Mouse (Mus musculus) limb, embryonic 13.5 days (tissue): ENCODE results near the gene Fam117b. TPM values are rescaled to one million over a fixed set of nuclear protein-coding genes. Genes with fewer than 3 reads are reported as not detected.

Experiments used
- ATAC-seq: fragments of 200-750 bp; cut with Nextera tagmentation; 2 replicates; pipeline ENCODE4 v1.8.0; 2017; ENCODE audit warnings: low read depth, moderate number of reproducible peaks, moderate TSS enrichment; ENCODE audit not compliant: low FRiP score
- H3K27ac ChIP-seq: fragments of 300-500 bp; sonication (generic); 2 replicates; pipeline ENCODE4 v1.5.1; 2015; ENCODE audit warnings: inconsistent platforms, mild to moderate bottlenecking, moderate library complexity
- H3K27me3 ChIP-seq: fragments of 300-500 bp; sonication (generic); 2 replicates; pipeline ENCODE4 v1.6.1; 2015; ENCODE audit warnings: mild to moderate bottlenecking, inconsistent platforms
- H3K36me3 ChIP-seq: fragments of 300-500 bp; sonication (generic); 2 replicates; pipeline ENCODE4 v1.6.1; 2015; ENCODE audit warnings: inconsistent platforms, mild to moderate bottlenecking, moderate library complexity
- H3K4me1 ChIP-seq: fragments of 300-500 bp; sonication (generic); 2 replicates; pipeline ENCODE4 v1.6.1; 2015; ENCODE audit warnings: inconsistent platforms
- H3K4me2 ChIP-seq: fragments of 300-500 bp; sonication (generic); replicated peaks from 2 replicates; pipeline ENCODE4 v1.6.1; 2015; ENCODE audit warnings: inconsistent platforms, mild to moderate bottlenecking, moderate library complexity
- H3K4me3 ChIP-seq: fragments of 300-500 bp; sonication (generic); 2 replicates; pipeline ENCODE4 v1.5.1; 2015; ENCODE audit warnings: moderate library complexity, mild to moderate bottlenecking, inconsistent platforms
- H3K9ac ChIP-seq: fragments of 300-500 bp; sonication (generic); 2 replicates; pipeline ENCODE4 v1.6.1; 2015; ENCODE audit warnings: mild to moderate bottlenecking, inconsistent platforms
- H3K9me3 ChIP-seq: fragments of 300-500 bp; sonication (generic); 2 replicates; pipeline ENCODE4 v1.6.1; 2016; ENCODE audit warnings: inconsistent platforms
- WGBS: fragments of 180-500 bp; shearing (Covaris S2); methylation state at CpG from one replicate; pipeline ENCODE4 v1.1.7; 2015; 5-methylcytosine and 5-hydroxymethylcytosine counted together
- polyA plus RNA-seq: library from polyadenylated mRNA; unstranded; fragments of >200 nt; fragmentation: Nextera tagmentation; extraction: Ambion mirVana; gene quantifications from 2 replicates; pipeline ENCODE4 v1.2.1, GENCODE M21; 2015

The Fam117b gene
- polyA plus RNA-seq: 10.3 and 10.8 TPM in 2 replicates

GRCm38 (mm10) chr1:59912413-59913157, at the start of gene Fam117b:
TSS of gene Fam117b (plus strand) at chr1:59913006.
- peak; percentile 96 for ATAC-seq
- WGBS: under 1% methylated on average over 72 of the region's 72 CpGs
- H3K27ac ChIP-seq: peak within 1 kb of the TSS; percentile 89
- peak within 1 kb of the TSS; percentile 98 for H3K4me3 ChIP-seq
- no peaks in the 10 kb centered on the region for H3K27me3 ChIP-seq
- peak within 1 kb of the TSS; percentile 78 for H3K4me2 ChIP-seq
- peak within 1 kb of the TSS; percentile 94 for H3K9ac ChIP-seq
- no peaks in the 10 kb centered on the region for H3K9me3 ChIP-seq
- H3K4me1 ChIP-seq: peaks cover 28% of the 10 kb centered on the region
- no peaks in the 10 kb centered on the region for H3K36me3 ChIP-seq

- H3K36me3 ChIP-seq: peaks cover 57% of the 10 kb centered on the region
- H3K9ac ChIP-seq: no peak overlapping the region
- no peaks in the 10 kb centered on the region for H3K9me3 ChIP-seq
- 94% methylated on average over 5 of the region's 5 CpGs for WGBS
- H3K27me3 ChIP-seq: no peaks in the 10 kb centered on the region
- no peaks in the 10 kb centered on the region for H3K4me1 ChIP-seq
- H3K4me3 ChIP-seq: no peak overlapping the region
- H3K27ac ChIP-seq: no peak overlapping the region
- no peak overlapping the region for H3K4me2 ChIP-seq
- no peak for ATAC-seq
Measured at GRCm38 (mm10) chr1:59868041-59868440, 44.8 kb upstream of the Fam117b start.

GRCm38 (mm10) chr1:59874023-59874422, 38.8 kb upstream of the Fam117b start:
- Histone ChIP-seq H3K27me3 (no peaks in the 10 kb centered on the region), H3K4me1 (no peaks in the 10 kb centered on the region), H3K27ac (no peak overlapping the region), H3K4me2 (no peak overlapping the region), H3K9ac (no peak overlapping the region), H3K4me3 (no peak overlapping the region), H3K9me3 (no peaks in the 10 kb centered on the region), H3K36me3 (peaks cover 30% of the 10 kb centered on the region)
- 85% methylated on average over 3 of the region's 3 CpGs for WGBS
- ATAC-seq: no peak

GRCm38 (mm10) chr1:59878098-59878497, 34.7 kb upstream of the Fam117b start:
- Histone ChIP-seq H3K27ac (no peak overlapping the region), H3K36me3 (peaks cover 22% of the 10 kb centered on the region), H3K4me2 (no peak overlapping the region), H3K27me3 (no peaks in the 10 kb centered on the region), H3K4me3 (no peak overlapping the region), H3K4me1 (no peaks in the 10 kb centered on the region), H3K9ac (no peak overlapping the region), H3K9me3 (no peaks in the 10 kb centered on the region)
- WGBS: 94% methylated on average over 7 of the region's 7 CpGs
- ATAC-seq: no peak

GRCm38 (mm10) chr1:59883349-59884134, 29.3 kb upstream of the Fam117b start:
- Histone ChIP-seq H3K36me3 (peaks cover 9% of the 10 kb centered on the region), H3K27me3 (no peaks in the 10 kb centered on the region), H3K4me3 (no peak overlapping the region), H3K27ac (no peak overlapping the region), H3K9ac (no peak overlapping the region), H3K4me1 (peaks cover 16% of the 10 kb centered on the region), H3K4me2 (no peak overlapping the region), H3K9me3 (no peaks in the 10 kb centered on the region)
- 34% methylated on average over 3 of the region's 3 CpGs for WGBS
- ATAC-seq: no peak

GRCm38 (mm10) chr1:59886899-59887298, 25.9 kb upstream of the Fam117b start:
- H3K4me3 ChIP-seq: no peak overlapping the region
- no peak overlapping the region for H3K4me2 ChIP-seq
- no peaks in the 10 kb centered on the region for H3K27me3 ChIP-seq
- no peak overlapping the region for H3K27ac ChIP-seq
- no peaks in the 10 kb centered on the region for H3K36me3 ChIP-seq
- H3K9ac ChIP-seq: no peak overlapping the region
- H3K4me1 ChIP-seq: peaks cover 16% of the 10 kb centered on the region
- no peaks in the 10 kb centered on the region for H3K9me3 ChIP-seq
- 50% methylated on average over 4 of the region's 4 CpGs for WGBS
- ATAC-seq: no peak

GRCm38 (mm10) chr1:59888018-59888417, 24.8 kb upstream of the Fam117b start:
- ATAC-seq: no peak
- Histone ChIP-seq H3K27ac (no peak overlapping the region), H3K4me2 (no peak overlapping the region), H3K9me3 (no peaks in the 10 kb centered on the region), H3K4me3 (no peak overlapping the region), H3K27me3 (no peaks in the 10 kb centered on the region), H3K9ac (no peak overlapping the region), H3K36me3 (no peaks in the 10 kb centered on the region), H3K4me1 (peaks cover 16% of the 10 kb centered on the region)

- ATAC-seq: no peak
- no peak overlapping the region for H3K27ac ChIP-seq
Measured at GRCm38 (mm10) chr1:59891185-59891584, 21.6 kb upstream of the Fam117b start.

GRCm38 (mm10) chr1:59892777-59893176, 20.0 kb upstream of the Fam117b start:
- Histone ChIP-seq H3K27ac (no peak overlapping the region), H3K4me2 (no peak overlapping the region), H3K4me1 (peaks cover 8% of the 10 kb centered on the region; the same call in 1 of the 2 replicates), H3K36me3 (no peaks in the 10 kb centered on the region), H3K4me3 (no peak overlapping the region), H3K27me3 (no peaks in the 10 kb centered on the region), H3K9me3 (no peaks in the 10 kb centered on the region), H3K9ac (no peak overlapping the region)
- ATAC-seq: no peak
- 81% methylated on average over 8 of the region's 8 CpGs for WGBS

More at GRCm38 (mm10) chr1:59891185-59891584, 21.6 kb upstream of the Fam117b start:
- Histone ChIP-seq H3K36me3 (no peaks in the 10 kb centered on the region), H3K4me2 (no peak overlapping the region), H3K9me3 (no peaks in the 10 kb centered on the region), H3K4me1 (peaks cover 20% of the 10 kb centered on the region), H3K27me3 (no peaks in the 10 kb centered on the region), H3K9ac (no peak overlapping the region), H3K4me3 (no peak overlapping the region)
- WGBS: 74% methylated on average over 4 of the region's 4 CpGs

GRCm38 (mm10) chr1:59894025-59894424, 18.8 kb upstream of the Fam117b start:
- Histone ChIP-seq H3K4me2 (no peak overlapping the region), H3K9me3 (no peaks in the 10 kb centered on the region), H3K36me3 (no peaks in the 10 kb centered on the region), H3K27ac (no peak overlapping the region), H3K9ac (no peak overlapping the region), H3K4me1 (0 out of 2 replicates have a peak, but pooled peaks cover 7% of the 10 kb centered on the region), H3K4me3 (no peak overlapping the region), H3K27me3 (no peaks in the 10 kb centered on the region)
- ATAC-seq: no peak
- WGBS: 72% methylated on average over 4 of the region's 4 CpGs

- no peaks in the 10 kb centered on the region for H3K9me3 ChIP-seq
- no peaks in the 10 kb centered on the region for H3K36me3 ChIP-seq
- H3K27me3 ChIP-seq: no peaks in the 10 kb centered on the region
- H3K4me2 ChIP-seq: no peak overlapping the region
- no peak overlapping the region for H3K9ac ChIP-seq
- no peak overlapping the region for H3K27ac ChIP-seq
- no peak overlapping the region for H3K4me3 ChIP-seq
- H3K4me1 ChIP-seq: peaks cover 14% of the 10 kb centered on the region; the same call in 1 of the 2 replicates
- WGBS: 41% methylated on average over 4 of the region's 4 CpGs
- no peak for ATAC-seq
Measured at GRCm38 (mm10) chr1:59895456-59895855, 17.4 kb upstream of the Fam117b start.

- Histone ChIP-seq H3K27ac (no peak overlapping the region), H3K4me1 (peaks cover 14% of the 10 kb centered on the region; the same call in 1 of the 2 replicates), H3K9me3 (no peaks in the 10 kb centered on the region), H3K9ac (no peak overlapping the region), H3K36me3 (no peaks in the 10 kb centered on the region), H3K4me3 (no peak overlapping the region), H3K27me3 (no peaks in the 10 kb centered on the region), H3K4me2 (no peak overlapping the region)
- 48% methylated on average over 5 of the region's 5 CpGs for WGBS
- ATAC-seq: no peak
Measured at GRCm38 (mm10) chr1:59897147-59897798, 15.5 kb upstream of the Fam117b start.
